Mouse (Mus musculus): ENCODE measurements around the gene Pdzd2. TPM values are rescaled to one million over a fixed set of nuclear protein-coding genes. Genes with fewer than 3 reads are reported as not detected.

Gene Pdzd2
- polyA plus RNA-seq, 1 experiment: under 0.01 TPM

GRCm38 (mm10) chr15:12317290-12317689 is 422.4 kb downstream of the Pdzd2 start:
- Histone ChIP-seq H3K9me3 (ENCODE audit: control insufficient read depth, low read length) (no peaks in the 10 kb centered on the region), H3K4me3 (replicated peaks) (no peak overlapping the region), H3K36me3 (ENCODE audit: control insufficient read depth) (no peaks in the 10 kb centered on the region), H3K27me3 (ENCODE audit: control insufficient read depth) (peaks cover 11% of the 10 kb centered on the region), H3K4me1 (ENCODE audit: control insufficient read depth) (peaks cover 34% of the 10 kb centered on the region)
- TF ChIP-seq TAL1 (IDR thresholded peaks at IDR 0.05; ENCODE audit: low read length): no peak
- TF ChIP-seq GATA1 (IDR thresholded peaks at IDR 0.05; ENCODE audit: low read length): no peak

DNA sequence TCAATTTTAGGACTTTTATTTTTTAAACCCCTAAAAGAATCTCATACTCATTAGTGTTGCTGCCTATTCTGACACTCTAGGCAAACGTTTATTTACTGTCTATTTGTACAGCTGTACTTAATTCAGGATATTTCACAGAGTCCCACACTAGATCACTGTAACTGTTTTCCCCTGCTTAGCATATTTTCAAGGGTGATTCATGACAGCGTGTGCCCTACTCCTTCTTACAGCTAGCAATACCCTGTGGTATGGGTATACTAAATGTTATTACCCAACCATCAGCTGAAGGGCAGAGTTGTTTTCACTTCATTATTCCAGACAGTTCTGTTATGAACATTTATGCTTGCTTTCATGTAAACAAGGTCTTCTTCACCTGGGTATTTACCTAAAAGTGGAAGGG is 423.7 kb downstream of the Pdzd2 start:
- Histone ChIP-seq H3K4me3 (replicated peaks) (no peak overlapping the region), H3K36me3 (ENCODE audit: control insufficient read depth) (no peaks in the 10 kb centered on the region), H3K9me3 (ENCODE audit: control insufficient read depth, low read length) (no peaks in the 10 kb centered on the region), H3K27me3 (ENCODE audit: control insufficient read depth) (peaks cover 11% of the 10 kb centered on the region), H3K4me1 (ENCODE audit: control insufficient read depth) (peaks cover 39% of the 10 kb centered on the region)
- no peak for TF ChIP-seq GATA1 (IDR thresholded peaks at IDR 0.05; ENCODE audit: low read length)
- no peak for TF ChIP-seq TAL1 (IDR thresholded peaks at IDR 0.05; ENCODE audit: low read length)

- H3K9me3 ChIP-seq (ENCODE audit: control insufficient read depth, low read length): no peaks in the 10 kb centered on the region
- H3K4me3 ChIP-seq (replicated peaks): no peak overlapping the region
- peaks cover 6% of the 10 kb centered on the region for H3K27me3 ChIP-seq (ENCODE audit: control insufficient read depth)
- H3K36me3 ChIP-seq (ENCODE audit: control insufficient read depth): no peaks in the 10 kb centered on the region
- H3K4me1 ChIP-seq (ENCODE audit: control insufficient read depth): peaks cover 30% of the 10 kb centered on the region
- TF ChIP-seq GATA1 (IDR thresholded peaks at IDR 0.05; ENCODE audit: low read length) (no peak), TAL1 (IDR thresholded peaks at IDR 0.05; ENCODE audit: low read length) (no peak)
Observed at GRCm38 (mm10) chr15:12314584-12314983, 425.1 kb downstream of the Pdzd2 start.

- H3K4me3 ChIP-seq (replicated peaks): no peak overlapping the region
- no peaks in the 10 kb centered on the region for H3K36me3 ChIP-seq (ENCODE audit: control insufficient read depth)
- no peaks in the 10 kb centered on the region for H3K27me3 ChIP-seq (ENCODE audit: control insufficient read depth)
- TF ChIP-seq GATA1 (IDR thresholded peaks at IDR 0.05; ENCODE audit: low read length) (no peak), TAL1 (IDR thresholded peaks at IDR 0.05; ENCODE audit: low read length) (no peak)
- H3K4me1 ChIP-seq (ENCODE audit: control insufficient read depth): peaks cover 32% of the 10 kb centered on the region
- H3K9me3 ChIP-seq (ENCODE audit: control insufficient read depth, low read length): no peaks in the 10 kb centered on the region
Observed at GRCm38 (mm10) chr15:12313255-12313654, 426.5 kb downstream of the Pdzd2 start.

GRCm38 (mm10) chr15:12311465-12311864 is 428.3 kb downstream of the Pdzd2 start:
- H3K9me3 ChIP-seq (ENCODE audit: control insufficient read depth, low read length): no peaks in the 10 kb centered on the region
- H3K4me3 ChIP-seq (replicated peaks): no peak overlapping the region
- no peaks in the 10 kb centered on the region for H3K27me3 ChIP-seq (ENCODE audit: control insufficient read depth)
- no peaks in the 10 kb centered on the region for H3K36me3 ChIP-seq (ENCODE audit: control insufficient read depth)
- TF ChIP-seq GATA1 (IDR thresholded peaks at IDR 0.05; ENCODE audit: low read length) (no peak), TAL1 (IDR thresholded peaks at IDR 0.05; ENCODE audit: low read length) (no peak)
- peaks cover 36% of the 10 kb centered on the region for H3K4me1 ChIP-seq (ENCODE audit: control insufficient read depth)

- Histone ChIP-seq H3K9me3 (ENCODE audit: control insufficient read depth, low read length) (no peaks in the 10 kb centered on the region), H3K4me1 (ENCODE audit: control insufficient read depth) (peaks cover 43% of the 10 kb centered on the region), H3K36me3 (ENCODE audit: control insufficient read depth) (no peaks in the 10 kb centered on the region), H3K27me3 (ENCODE audit: control insufficient read depth) (no peaks in the 10 kb centered on the region), H3K4me3 (replicated peaks) (no peak overlapping the region)
- TF ChIP-seq GATA1 (IDR thresholded peaks at IDR 0.05; ENCODE audit: low read length) (no peak), TAL1 (IDR thresholded peaks at IDR 0.05; ENCODE audit: low read length) (no peak)
Observed at GRCm38 (mm10) chr15:12310676-12311075, 429.0 kb downstream of the Pdzd2 start.

Other genes with a start within 250 kb of the Pdzd2 start
- gene 6030458C11Rik, start 84.7 kb upstream of the Pdzd2 start, polyA plus RNA-seq (2012): 1.1 TPM in 2 replicates
- gene Drosha, start 84.9 kb upstream of the Pdzd2 start, polyA plus RNA-seq (2012): 7.8 and 8.8 TPM in 2 replicates